Mouse (Mus musculus): ENCODE data around the gene Gramd1b. TPM values are rescaled to one million over a fixed set of nuclear protein-coding genes. Genes with fewer than 3 reads are reported as not detected.
"Not testable (repeated sequence)": the region's sequence is repeated elsewhere in the genome, so short reads cannot be mapped to it uniquely, and the experiment has no call there.

Gene Gramd1b
- polyA plus RNA-seq, 1 experiment: 5.4 TPM

DNA sequence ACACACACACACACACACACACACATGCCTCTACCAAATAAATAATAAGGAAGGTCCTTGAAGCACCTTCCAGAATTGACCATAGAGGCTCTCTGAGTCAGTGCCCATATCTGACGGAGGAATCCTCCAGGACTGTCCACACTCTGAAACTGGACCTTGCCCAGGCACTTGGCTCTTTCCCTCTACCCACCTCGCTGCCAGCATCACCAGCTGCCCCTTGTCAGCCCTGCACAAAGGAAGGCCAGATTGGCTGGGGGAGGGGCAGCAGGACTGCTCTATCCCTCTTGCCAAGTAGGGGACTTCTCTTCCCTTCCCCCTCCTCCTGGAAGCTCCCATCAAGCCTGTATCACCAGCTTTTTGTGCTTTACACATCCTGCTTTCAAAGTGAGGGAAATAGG is 6.5 kb upstream of the Gramd1b start:
- Histone ChIP-seq H3K27ac (replicated peaks; ENCODE audit: low read depth, low read length) (no peak overlapping the region), H3K4me1 (ENCODE audit: control insufficient read depth, insufficient read depth, insufficient read length, low read length) (no peaks in the 10 kb centered on the region), H3K4me3 (ENCODE audit: insufficient read depth, low read depth, low read length) (no peak overlapping the region)

DNA sequence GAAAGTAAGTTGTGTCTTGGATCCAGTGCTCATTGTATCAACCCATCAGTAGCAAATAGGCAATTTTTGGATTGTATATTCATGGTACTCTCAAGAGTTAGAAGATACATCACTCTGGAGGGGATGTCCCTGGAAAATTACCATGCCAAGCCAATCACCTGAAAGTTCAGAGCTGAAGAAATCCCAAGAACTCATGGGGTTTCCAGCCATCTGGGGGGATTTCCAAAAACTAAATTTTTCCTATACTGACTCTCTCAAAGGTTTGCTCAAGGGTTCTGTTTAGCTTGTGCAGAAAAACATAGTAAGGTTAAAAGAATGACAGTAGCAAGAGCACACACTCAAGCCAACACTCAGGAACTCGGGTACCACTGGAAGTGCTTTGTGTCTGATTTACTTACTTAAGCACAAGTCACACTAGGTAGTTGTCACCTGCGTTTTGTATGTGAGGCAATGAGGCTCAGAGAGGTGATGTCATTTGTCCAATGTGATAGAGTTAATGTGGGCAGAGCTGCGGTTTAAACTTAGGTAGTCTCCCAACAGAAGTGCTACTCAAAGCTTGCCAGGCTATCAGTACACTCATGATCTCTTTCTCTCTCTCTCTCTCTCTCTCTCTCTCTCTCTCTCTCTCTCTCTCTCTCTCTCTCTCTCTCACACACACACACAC is 6.0 kb upstream of the Gramd1b start:
- no peak overlapping the region for H3K4me3 ChIP-seq (ENCODE audit: insufficient read depth, low read depth, low read length)

GRCm38 (mm10) chr9:40530536-40530935 is 647 bp downstream of the Gramd1b start:
- no peak overlapping the region for H3K27ac ChIP-seq (replicated peaks; ENCODE audit: low read depth, low read length)
- no peak overlapping the region for H3K4me3 ChIP-seq (ENCODE audit: insufficient read depth, low read depth, low read length)

More for the DNA sequence above, 6.0 kb upstream of the Gramd1b start:
- Histone ChIP-seq H3K4me1 (ENCODE audit: control insufficient read depth, insufficient read depth, insufficient read length, low read length) (no peaks in the 10 kb centered on the region), H3K27ac (replicated peaks; ENCODE audit: low read depth, low read length) (no peak overlapping the region)

DNA sequence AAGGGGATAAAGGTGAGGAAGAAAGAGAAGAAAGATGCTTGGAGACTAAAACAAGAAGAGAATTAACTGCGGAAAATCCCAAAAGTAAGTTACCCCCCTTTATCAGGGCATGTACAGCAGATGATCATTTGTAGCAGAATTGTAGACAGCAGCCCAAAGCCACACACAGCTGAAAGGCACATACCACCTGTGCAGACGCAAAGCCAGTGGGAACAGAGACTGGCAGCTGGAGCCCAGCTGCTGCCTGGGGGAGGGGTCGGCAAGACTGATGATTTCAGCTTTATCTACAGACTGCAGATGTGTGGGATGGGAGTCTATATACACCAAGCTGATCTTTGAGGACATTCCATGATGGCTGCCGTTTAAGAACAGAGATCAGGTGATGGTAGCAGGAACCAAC is 2.5 kb downstream of the Gramd1b start:
- Histone ChIP-seq H3K4me1 (ENCODE audit: control insufficient read depth, insufficient read depth, insufficient read length, low read length) (no peaks in the 10 kb centered on the region), H3K27ac (replicated peaks; ENCODE audit: low read depth, low read length) (no peak overlapping the region), H3K4me3 (ENCODE audit: insufficient read depth, low read depth, low read length) (no peak overlapping the region)

More at GRCm38 (mm10) chr9:40530536-40530935, 647 bp downstream of the Gramd1b start:
- H3K4me1 ChIP-seq (ENCODE audit: control insufficient read depth, insufficient read depth, insufficient read length, low read length): no peaks in the 10 kb centered on the region

DNA sequence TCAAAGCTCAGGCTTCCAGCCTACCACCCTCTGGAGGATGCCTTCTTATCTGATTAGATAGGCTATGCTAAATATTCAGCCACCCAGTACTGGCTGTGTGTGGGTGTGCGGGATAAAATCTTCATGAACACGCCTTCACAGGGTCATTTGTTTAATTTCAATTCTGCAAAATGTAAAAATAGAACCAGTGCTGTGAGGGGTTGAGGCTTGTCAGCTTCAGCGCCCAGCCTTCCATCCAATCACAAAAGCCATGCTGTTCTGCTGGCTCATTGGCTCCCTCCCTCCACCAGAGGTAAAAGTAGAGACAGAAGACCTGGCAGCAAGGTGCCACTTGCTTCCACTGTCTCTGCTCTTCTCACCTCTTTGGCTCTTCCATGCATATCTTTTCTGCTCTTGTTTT is 4.3 kb downstream of the Gramd1b start:
- Histone ChIP-seq H3K4me3 (ENCODE audit: insufficient read depth, low read depth, low read length) (no peak overlapping the region), H3K27ac (replicated peaks; ENCODE audit: low read depth, low read length) (no peak overlapping the region)

GRCm38 (mm10) chr9:40522156-40522555 is 9.0 kb downstream of the Gramd1b start:
- H3K4me1 ChIP-seq (ENCODE audit: control insufficient read depth, insufficient read depth, insufficient read length, low read length): no peaks in the 10 kb centered on the region
- H3K27ac ChIP-seq (replicated peaks; ENCODE audit: low read depth, low read length): no peak overlapping the region
- H3K4me3 ChIP-seq (ENCODE audit: insufficient read depth, low read depth, low read length): no peak overlapping the region

More for the DNA sequence above, 4.3 kb downstream of the Gramd1b start:
- no peaks in the 10 kb centered on the region for H3K4me1 ChIP-seq (ENCODE audit: control insufficient read depth, insufficient read depth, insufficient read length, low read length)

DNA sequence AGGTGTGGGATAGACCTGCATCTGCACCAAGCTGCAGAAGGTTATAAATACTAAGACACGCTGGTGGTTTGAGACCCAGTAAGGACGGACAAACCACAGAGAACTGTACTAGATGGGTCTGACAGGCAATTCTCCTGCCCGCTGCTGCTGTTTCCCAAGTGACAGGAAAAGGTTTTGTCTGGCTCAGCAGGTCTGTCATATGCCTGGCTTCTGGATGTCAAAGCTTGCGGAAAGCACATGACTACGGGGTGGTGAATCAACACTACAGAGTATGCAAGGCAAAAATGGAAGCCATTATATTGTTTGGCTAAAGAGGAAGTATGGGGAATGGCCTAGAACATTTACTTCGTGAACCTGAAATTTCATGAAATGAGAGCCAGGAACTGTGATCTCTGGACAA is 10.1 kb downstream of the Gramd1b start:
- Histone ChIP-seq H3K4me1 (ENCODE audit: control insufficient read depth, insufficient read depth, insufficient read length, low read length) (no peaks in the 10 kb centered on the region), H3K4me3 (ENCODE audit: insufficient read depth, low read depth, low read length) (no peak overlapping the region), H3K27ac (replicated peaks; ENCODE audit: low read depth, low read length) (no peak overlapping the region)

- no peak overlapping the region for H3K4me3 ChIP-seq (ENCODE audit: insufficient read depth, low read depth, low read length)
- H3K4me1 ChIP-seq (ENCODE audit: control insufficient read depth, insufficient read depth, insufficient read length, low read length): no peaks in the 10 kb centered on the region
- no peak overlapping the region for H3K27ac ChIP-seq (replicated peaks; ENCODE audit: low read depth, low read length)
Measured at GRCm38 (mm10) chr9:40519294-40519693, 11.9 kb downstream of the Gramd1b start.

DNA sequence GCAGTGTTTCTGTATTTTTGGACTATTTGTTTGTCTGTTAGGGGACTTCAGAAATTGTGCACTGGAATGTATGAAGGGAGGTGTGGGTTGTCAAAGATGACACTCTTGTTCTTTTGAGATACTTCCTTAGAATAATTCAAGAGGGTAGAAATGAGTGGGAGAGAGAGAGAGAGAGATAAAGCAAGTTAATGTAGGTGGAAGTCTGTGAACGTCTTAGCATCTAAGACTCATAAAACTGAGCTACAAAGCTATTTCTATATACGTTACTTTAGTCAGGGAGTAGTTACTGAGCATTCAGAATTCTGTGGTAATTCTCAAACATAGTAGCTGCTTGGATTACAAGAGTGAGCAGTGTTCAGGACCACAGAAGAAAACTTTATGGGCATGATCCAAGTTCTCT is 19.2 kb downstream of the Gramd1b start:
- no peaks in the 10 kb centered on the region for H3K4me1 ChIP-seq (ENCODE audit: control insufficient read depth, insufficient read depth, insufficient read length, low read length)
- H3K27ac ChIP-seq (replicated peaks; ENCODE audit: low read depth, low read length): no peak overlapping the region
- no peak overlapping the region for H3K4me3 ChIP-seq (ENCODE audit: insufficient read depth, low read depth, low read length)

DNA sequence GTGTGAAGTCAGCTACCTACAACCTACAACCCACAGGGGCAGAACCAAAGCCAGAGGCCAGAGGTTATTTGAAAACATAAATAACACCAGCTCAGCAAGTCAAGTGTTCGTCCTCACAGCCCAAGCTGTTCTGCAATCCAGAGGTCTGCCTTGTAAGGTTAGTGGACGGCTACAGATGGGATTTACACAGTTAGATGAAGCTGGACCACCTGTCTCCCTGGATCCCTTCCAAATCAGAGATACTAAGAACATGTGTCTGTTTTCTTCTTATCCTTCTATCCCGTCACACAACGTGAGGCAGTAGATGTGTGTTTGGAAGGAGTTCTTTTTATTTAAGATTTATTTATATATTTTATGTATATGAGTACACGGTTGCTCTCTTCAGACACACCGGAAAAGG is 21.7 kb downstream of the Gramd1b start:
- H3K4me3 ChIP-seq (ENCODE audit: insufficient read depth, low read depth, low read length): no peak overlapping the region
- H3K27ac ChIP-seq (replicated peaks; ENCODE audit: low read depth, low read length): no peak overlapping the region
- H3K4me1 ChIP-seq (ENCODE audit: control insufficient read depth, insufficient read depth, insufficient read length, low read length): no peaks in the 10 kb centered on the region

- H3K4me1 ChIP-seq (ENCODE audit: control insufficient read depth, insufficient read depth, insufficient read length, low read length): no peaks in the 10 kb centered on the region
- no peak overlapping the region for H3K27ac ChIP-seq (replicated peaks; ENCODE audit: low read depth, low read length)
- H3K4me3 ChIP-seq (ENCODE audit: insufficient read depth, low read depth, low read length): no peak overlapping the region
Measured at GRCm38 (mm10) chr9:40506576-40506975, 24.6 kb downstream of the Gramd1b start.

GRCm38 (mm10) chr9:40505471-40506312 is 25.5 kb downstream of the Gramd1b start:
- no peak overlapping the region for H3K4me3 ChIP-seq (ENCODE audit: insufficient read depth, low read depth, low read length)
- no peak overlapping the region for H3K27ac ChIP-seq (replicated peaks; ENCODE audit: low read depth, low read length)
- no peaks in the 10 kb centered on the region for H3K4me1 ChIP-seq (ENCODE audit: control insufficient read depth, insufficient read depth, insufficient read length, low read length)

GRCm38 (mm10) chr9:40504886-40505285 is 26.3 kb downstream of the Gramd1b start:
- Histone ChIP-seq H3K4me1 (ENCODE audit: control insufficient read depth, insufficient read depth, insufficient read length, low read length) (no peaks in the 10 kb centered on the region), H3K27ac (replicated peaks; ENCODE audit: low read depth, low read length) (no peak overlapping the region), H3K4me3 (ENCODE audit: insufficient read depth, low read depth, low read length) (no peak overlapping the region)

- no peak overlapping the region for H3K4me3 ChIP-seq (ENCODE audit: insufficient read depth, low read depth, low read length)
- H3K27ac ChIP-seq (replicated peaks; ENCODE audit: low read depth, low read length): no peak overlapping the region
- H3K4me1 ChIP-seq (ENCODE audit: control insufficient read depth, insufficient read depth, insufficient read length, low read length): no peaks in the 10 kb centered on the region
Measured at GRCm38 (mm10) chr9:40500691-40501090, 30.5 kb downstream of the Gramd1b start.

DNA sequence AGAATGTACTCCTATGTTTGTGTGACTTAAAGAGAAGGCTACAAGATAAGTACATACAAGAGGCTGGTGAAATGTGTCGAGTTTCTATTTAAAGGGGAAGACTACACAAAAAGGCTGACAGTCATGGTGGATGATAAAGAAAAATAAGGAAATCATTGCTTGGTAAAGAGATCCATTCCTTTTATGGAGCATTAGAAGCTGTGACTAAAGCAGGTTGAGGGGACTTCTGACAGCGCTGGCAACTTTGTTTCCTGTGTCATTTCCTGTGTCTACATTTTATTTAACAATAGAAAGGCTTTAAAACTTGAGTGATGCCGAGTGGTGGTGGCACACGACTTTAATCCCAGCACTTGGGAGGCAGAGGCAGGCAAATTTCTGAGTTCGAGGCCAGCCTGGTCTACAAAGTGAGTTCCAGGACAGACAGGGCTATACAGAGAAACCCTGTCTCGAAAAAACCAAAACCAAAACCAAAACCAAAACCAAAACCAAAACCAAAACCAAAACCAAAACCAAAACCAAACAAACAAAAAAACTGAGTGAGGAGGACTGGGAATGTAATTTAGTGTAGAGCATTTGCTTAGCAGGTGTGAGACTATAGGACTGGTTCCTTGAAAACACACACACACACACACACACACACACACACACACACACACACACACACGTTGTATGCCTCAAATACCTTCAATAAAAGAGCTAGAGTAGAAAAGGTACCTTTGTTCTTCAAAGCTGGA is 48.7 kb downstream of the Gramd1b start:
- not testable (repeated sequence) for H3K4me1 ChIP-seq (ENCODE audit: control insufficient read depth, insufficient read depth, insufficient read length, low read length); H3K27ac ChIP-seq (replicated peaks; ENCODE audit: low read depth, low read length)
- peak overlapping the region; percentile 23; the same call in 1 of the 2 replicates for H3K4me3 ChIP-seq (ENCODE audit: insufficient read depth, low read depth, low read length)

Measured in brown adipose tissue, adult 24 weeks (tissue).